Mouse (Mus musculus) adrenal gland, postnatal 36 days (tissue): ENCODE results near the gene Pde4dip. TPM values are rescaled to one million over a fixed set of nuclear protein-coding genes. Genes with fewer than 3 reads are reported as not detected.

ENCODE experiments used
- DNase-seq, 2 experiments: peaks; one replicate each; pipeline ENCODE4 v3.0.0; 2021; ENCODE audit warnings: mixed read lengths in 1 of 2
- total RNA-seq, 2 experiments: library from RNA; stranded (reverse); gene quantifications; 2 replicates each; pipeline ENCODE4 v1.2.3; 2021

The Pde4dip gene
- total RNA-seq, 2 experiments from 2014 or later: 25.3 to 28.1 TPM

DNA sequence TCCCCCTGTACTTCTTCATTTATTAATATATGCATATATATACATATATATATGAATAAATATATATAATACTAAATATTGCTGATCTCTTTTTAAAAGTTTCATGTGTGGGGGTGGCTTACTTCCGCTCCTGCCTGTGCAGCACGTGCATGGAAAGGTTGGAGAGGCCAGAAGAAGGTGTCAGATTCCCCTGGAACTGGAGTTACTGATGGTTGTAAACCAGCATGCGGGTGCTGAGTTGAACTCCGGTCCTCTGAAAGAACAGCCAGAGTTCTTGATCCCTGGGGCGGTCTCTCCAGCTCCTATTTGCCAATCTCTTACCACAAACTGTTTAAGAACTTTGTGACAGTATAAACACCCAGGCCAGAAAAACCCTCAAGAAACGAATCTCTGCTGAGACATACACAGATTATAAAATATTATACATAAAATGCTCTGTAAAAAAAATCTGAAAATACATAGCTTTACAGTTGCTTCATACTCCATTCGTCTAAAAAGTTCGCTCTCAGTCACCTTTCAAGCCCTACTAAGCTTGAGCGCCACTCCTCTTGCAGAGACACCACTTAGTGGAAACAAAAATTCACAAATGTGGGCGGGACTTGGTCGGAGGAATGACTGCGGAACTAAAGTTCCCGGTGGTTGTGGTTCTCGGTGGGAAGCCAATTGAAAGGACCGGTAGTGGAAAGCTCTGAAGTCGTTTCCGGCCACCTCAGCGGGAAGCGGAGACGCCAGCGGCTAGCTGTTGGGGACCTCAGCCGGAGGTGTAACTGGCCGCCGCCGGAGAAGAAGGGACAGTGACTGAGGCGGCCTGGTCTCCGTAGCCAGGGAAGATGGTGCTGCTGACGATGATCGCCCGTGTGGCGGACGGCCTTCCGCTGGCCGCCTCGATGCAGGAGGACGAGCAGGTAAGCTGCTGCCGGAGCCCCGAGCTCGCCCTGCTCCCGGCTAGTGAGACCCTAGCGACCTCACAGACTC, 12.3 kb upstream of the Pde4dip start, which contains the start of gene Sec22b:
TSS of gene Sec22b (plus strand) at position 675 of the 975 bp plus-strand sequence.
- DNase-seq: peak; percentile 88 to 89

GRCm38 (mm10) chr3:97898381-97898780, 9.9 kb upstream of the Pde4dip start:
- no peak for DNase-seq

DNA sequence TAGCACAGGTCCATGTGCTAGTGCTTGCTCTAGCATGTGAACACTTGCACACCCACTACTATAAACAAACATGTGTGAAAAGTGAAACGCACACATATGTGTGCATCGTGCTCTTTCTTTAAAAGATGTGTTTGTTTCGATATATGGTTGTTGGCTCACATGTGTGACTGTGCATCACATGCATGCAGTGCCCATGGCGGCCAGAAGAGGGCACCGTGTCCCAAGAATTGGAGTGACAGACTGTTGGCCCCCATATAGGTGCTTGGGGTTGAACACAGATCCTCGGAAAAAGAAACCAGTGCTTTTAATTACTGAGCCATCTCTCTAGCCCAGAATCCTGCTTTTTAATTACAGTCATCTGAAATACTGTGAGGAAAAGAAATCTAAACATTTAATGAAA, 6.2 kb upstream of the Pde4dip start:
- peak; percentile 35 to 44 for DNase-seq

DNA sequence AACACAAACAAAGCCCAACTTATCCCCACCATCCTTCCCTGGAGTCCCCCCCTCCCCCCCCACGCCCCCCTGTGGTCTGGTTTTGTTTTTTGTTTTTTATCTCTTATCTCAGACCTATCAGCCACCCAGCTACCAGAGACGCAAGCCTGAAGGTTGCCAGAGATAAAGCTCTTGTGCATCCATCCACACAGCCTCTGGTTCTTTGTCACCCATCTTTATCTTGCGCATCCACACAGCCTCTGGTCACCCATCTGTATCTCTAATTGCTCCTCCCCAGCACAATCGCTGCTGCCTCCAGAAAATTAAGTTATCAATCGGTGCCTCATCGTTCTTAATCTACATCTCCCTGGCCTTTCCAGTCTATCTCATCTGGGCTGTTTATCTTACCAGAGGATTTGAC, 1.7 kb upstream of the Pde4dip start:
- no peak for DNase-seq

DNA sequence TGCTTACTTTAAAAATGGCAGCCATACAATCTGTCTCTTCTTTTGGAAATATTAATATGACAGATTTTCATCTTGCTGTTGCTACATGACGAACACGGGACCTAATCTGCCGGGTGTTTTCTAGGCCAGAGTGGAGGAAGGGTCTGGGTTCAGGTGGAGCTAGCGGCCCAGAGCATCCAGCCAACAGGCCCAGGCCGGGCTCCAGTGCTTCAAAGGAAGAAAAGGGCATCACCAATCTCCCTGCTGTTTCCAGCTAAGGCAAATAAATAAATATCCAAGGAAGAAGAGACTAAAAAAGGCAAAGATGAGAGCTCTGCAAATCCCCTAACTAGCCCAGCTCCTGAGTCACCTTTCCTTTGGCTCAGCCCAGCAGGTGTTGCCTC, 731 bp downstream of the Pde4dip start:
- no peak for DNase-seq

- DNase-seq: no peak
Measured at GRCm38 (mm10) chr3:97881576-97881975, 6.9 kb downstream of the Pde4dip start.

DNA sequence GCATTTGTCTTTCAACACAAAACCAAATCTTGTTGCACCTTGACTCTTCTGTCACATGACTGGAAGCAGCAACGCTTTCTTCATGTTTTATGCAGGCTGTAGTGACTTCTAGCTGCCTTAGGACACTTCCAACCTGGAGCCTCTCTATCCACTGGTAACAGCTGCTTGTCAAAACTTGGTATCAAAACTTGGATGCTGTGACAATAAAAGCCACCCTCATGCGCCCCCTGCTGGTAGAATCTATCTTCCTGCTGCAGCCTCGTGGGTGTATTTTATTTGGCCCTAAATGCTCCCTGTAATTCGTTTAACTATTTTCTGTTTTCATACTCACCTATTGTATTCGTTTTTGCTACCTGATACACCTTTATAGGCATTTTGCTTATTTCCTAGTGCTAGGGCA, 9.3 kb downstream of the Pde4dip start:
- peak; percentile 80 to 89 for DNase-seq

DNA sequence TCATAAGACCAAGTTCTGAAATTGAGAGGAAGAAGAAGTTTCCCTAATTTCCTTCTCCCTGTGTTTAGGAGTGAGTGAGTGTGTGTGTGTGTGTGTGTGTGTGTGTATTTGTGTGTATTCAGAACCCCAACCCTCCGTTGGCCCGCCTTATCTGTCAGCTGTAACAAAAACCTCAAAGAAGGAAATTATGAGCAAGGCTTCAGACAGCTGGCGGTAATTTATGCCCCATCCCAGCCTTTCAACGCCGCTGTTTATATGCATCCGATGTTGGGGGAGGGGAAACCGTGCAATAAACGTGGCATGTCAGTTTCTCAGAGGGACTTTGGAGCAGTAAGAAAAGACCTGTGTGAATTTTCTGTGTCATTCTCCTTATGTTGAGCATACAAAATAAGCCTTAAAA, 12.2 kb downstream of the Pde4dip start:
- no peak for DNase-seq

DNA sequence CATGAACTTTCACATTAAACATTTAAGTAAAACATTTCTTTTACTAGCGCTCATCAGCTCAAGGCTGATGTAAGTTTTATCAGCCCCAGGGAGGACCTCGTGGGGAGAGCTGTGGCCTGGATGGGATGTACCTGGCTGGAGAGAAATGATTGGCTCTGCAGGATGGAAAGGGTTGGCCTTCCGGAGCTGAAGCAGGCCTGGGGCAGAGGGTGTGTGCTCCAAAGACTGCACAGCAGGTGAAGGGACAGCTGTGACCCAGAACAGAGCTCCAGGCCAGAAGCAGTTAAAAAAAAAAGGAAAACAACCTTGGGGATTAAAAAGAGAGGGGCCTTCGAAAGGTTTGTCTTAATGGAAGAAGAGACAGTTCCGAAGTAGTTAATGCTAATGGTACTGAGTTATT, 13.7 kb downstream of the Pde4dip start:
- DNase-seq: no peak

DNA sequence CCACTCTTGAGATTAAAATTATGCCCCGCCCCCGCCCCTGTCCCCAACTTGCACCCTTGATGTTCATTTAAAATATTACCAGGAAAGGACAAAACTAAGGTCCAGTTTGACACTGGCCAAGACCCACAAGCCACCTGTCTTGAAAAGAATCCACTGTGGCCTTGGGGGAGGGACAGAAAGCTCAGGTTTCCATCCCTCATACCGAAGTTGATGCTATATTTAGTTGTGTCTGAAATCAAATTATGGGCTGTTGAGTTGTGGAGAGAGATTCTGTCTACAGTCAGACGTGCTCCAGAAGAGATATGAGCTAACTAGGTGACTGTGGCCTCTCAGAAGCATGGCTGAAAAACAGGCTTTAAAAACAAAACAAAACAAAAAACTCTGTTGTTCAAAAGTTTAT, 18.8 kb downstream of the Pde4dip start:
- DNase-seq: no peak

DNA sequence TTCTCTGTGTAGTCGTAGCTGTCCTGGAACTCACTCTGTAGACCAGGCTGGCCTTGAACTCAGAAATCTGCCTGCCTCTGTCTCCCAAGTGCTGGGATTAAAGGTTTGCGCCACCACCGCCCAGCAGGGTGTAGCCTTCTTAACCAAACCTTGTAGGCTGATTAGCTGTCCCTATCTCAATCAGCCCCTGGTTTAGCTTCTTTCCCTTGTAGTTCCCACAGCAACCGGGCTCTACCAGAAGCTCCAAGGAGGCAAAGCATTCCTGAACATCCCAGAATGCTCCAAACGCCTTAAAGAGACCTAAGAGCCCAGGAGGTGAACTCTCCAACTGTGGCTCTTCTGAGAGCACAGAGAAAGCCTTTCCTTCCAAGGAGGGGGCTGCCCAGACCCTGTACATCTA, 19.8 kb downstream of the Pde4dip start:
- no peak for DNase-seq

- peak; percentile 83 to 85 for DNase-seq
Measured at GRCm38 (mm10) chr3:97868024-97868689, 20.4 kb downstream of the Pde4dip start.

DNA sequence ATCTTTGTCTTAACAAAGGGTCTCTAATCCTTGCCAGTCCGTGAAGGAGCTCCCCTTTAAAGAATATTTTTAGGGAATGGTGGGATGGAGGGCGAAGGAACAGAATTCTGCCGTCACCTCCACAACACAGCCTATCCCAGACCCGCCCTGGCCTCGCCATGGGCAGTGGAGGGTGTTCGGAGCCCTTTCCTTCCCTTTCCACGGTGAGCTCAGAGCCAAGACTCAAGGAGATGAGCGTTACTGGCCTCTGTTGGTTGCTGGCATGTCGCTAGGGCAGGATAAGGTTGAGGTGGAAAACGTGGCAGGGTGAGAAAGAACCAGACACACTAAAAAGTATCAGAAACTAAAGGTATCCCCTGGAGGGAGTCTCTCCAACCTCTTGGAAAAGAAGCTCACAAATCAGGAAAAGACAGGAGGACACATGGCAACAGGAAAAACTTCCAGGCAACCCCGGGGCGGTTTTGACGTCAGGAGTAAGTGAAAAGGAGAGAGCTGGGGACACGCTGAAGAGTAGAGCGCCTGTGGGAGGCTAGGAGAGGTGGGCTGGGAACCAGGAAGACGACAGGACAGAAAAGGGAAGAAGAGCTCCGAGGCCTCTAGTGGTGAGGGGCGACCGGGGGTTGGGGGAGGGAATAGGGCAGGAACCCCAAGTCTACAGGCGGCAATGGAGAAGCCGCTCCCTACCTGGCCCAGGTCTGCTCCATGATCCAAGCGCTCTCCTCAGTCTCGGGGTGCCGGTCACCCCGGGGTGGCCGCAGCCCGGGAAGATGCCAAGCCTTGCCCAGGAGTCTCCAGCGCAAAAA, 21.1 kb downstream of the Pde4dip start:
- peak in 1 of 2 experiments; percentile 8 for DNase-seq

DNA sequence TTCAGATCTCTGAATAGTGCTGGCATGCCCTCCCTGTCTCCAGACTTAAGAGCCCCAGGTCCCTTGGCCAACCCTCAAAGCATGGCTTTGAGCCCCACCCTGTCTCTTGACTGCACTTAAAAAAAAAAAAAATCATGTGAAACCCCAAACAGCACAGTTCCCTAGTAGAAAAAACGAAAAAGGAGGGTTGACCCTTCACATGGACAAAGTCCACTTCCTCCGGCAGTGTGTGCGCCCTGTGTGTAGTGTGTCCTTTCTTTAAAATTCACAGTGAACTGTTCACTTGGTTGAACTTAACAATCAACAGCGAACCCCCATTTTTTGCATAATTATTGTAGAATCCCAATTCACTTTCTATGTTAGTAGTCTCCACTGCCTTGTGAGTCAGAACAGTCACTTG, 21.8 kb downstream of the Pde4dip start:
- no peak for DNase-seq

DNA sequence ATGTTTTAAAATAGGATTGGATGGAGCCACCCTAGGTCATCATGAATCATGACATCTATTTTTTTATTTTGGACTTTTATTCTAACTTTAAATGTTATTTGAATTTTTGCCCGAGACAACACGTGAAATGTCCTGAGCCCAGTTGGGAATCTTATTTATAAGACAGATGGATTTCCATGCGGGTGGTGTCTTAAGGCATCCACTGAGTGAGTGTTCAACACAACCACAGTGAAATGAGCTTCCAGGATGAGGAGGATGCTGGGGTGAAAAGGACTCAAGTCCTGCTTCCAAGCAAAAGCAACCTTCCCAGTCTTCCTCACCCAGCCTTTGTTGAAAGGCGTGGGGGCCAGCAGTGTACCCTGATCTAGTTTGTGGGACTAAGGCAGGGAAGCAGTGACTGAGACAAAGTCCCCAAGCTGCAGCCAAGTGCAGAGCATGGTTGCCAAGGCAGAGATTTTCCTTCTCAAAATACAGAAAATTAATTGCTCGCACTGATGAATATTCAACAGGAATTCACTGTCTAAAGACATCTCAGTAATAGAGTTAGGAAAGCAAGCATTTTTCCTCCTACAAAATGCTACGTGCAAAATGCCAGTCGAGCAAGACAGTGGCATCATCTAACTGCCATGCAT, 27.6 kb downstream of the Pde4dip start:
- DNase-seq: no peak

DNA sequence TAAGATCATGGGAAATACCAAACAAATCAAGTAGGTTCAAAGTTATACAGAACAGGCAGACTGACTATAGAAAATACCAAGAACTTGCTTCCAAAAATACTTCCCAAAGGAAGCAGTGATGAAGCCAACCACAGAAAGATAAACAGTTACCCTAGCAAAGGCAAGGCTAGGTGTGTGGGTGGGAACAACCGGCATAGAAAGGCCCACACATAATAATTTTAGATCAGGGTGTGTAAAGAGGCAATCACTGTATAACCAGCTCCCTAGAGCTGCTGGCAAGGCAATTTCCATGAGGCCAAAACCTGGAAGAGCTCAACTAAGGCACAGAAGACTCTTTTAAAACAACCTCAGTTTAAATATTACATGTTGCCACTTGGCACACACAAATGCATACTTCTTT, 29.1 kb downstream of the Pde4dip start:
- no peak for DNase-seq

GRCm38 (mm10) chr3:97854575-97855384, 33.7 kb downstream of the Pde4dip start:
- DNase-seq: no peak

DNA sequence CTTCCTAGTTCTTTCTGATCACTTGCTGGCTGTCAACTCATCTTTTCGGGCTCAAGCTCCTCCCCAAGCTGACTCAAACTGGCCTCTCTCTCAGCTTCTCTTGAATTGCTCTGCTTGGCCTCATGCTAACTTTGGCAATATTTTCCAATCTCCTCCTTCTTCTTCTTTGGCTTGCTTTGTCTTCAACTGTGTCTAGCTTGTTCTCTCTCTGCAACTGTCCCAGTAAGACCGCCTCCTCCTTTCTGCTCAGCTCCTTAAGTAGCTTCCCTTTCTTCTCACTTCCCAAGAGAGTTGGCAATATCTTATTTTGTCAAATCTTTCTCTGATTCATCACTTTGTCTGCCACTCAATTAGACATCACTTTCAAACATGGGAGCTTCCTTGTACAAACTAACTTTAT, 36.7 kb downstream of the Pde4dip start:
- no peak for DNase-seq

DNA sequence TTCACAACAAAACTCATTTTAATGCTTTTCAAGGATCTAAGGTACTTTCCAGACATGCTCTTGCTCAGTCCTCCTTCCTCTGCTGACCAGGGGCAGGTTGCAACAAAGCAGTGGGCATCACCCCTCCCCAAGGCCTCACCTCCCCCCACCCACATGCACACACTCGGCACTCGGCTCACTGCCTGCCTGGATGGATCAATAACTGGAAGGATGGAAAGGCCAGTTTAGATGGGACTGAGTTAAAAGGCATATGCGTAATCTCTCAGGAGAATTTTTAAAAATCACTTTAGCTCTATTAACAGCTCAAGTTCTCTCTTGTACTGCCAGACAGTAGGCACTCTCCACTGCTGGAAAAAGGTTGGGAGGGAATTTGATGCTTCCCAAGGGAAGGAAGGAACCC, 40.9 kb downstream of the Pde4dip start:
- DNase-seq: no peak

DNA sequence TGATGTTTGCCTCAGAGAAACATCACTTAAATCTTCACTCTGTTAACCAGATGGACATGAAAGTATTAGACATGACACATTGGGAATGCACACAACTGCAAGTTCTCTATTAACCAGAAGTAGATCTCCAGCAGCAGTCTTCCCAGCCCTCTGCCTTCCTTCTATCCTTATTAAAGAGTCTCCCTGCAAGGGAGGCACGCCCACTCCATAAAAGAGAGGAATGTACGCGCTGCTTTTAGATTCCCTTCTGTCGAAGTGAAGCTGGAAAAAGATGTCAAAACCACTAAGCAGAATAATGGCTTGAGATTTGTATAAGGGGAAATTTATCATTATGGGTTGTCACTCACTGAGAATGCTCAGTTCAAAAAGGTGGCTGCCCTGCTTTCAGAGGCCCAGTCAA, 42.1 kb downstream of the Pde4dip start:
- no peak for DNase-seq

- no peak for DNase-seq
Measured at GRCm38 (mm10) chr3:97844821-97845201, 43.7 kb downstream of the Pde4dip start.
